Mouse (Mus musculus): Measurements from ENCODE around the gene Slc25a3. TPM values are rescaled to one million over a fixed set of nuclear protein-coding genes. Genes with fewer than 3 reads are reported as not detected.

Gene Slc25a3
- polyA plus RNA-seq, 1 experiment from 2014 or later, result 421 TPM

DNA sequence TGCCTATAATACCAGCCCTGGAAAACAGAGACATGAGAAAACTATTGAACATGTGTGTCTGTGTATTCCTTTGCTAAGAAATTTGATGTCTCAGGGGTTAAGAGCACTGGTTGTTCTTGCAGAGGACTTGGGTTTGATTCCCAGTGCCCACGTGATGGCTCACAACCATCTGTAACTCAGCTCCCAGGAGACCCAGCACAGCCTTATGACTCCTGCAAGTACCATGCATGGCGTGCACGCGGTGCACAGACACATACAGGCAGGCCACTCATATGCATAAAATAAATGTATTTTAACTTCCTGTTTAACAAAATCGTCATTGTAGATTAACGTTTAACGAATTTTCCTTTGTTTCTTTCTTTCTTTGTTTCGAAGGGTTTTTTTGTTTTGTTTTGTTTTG lies 25.8 kb downstream of the Slc25a3 start:
- WGBS, result 92% methylated on average over 8 of the region's 8 CpGs
- DNase-seq (ENCODE audit: low spot score) (no peak), ATAC-seq (replicated peaks; ENCODE audit: insufficient number of reproducible peaks, low FRiP score, low TSS enrichment, low read depth) (no peak)
- Histone ChIP-seq H3K4me1 (ENCODE audit: control insufficient read depth, insufficient read depth, low read length) (no peaks in the 10 kb centered on the region), H3K4me3 (ENCODE audit: low read depth, low read length) (no peak overlapping the region), H3K9me3 (replicated peaks; ENCODE audit: control insufficient read depth, low read length) (no peaks in the 10 kb centered on the region), H3K27me3 (ENCODE audit: control insufficient read depth, insufficient read depth, low read length) (no peaks in the 10 kb centered on the region), H3K27ac (replicated peaks; ENCODE audit: low read depth, low read length) (no peak overlapping the region), H3K4me2 (ENCODE audit: low read depth, low read length) (no peak overlapping the region), H3K9ac (replicated peaks; ENCODE audit: low read length) (no peak overlapping the region), H3K36me3 (replicated peaks; ENCODE audit: control insufficient read depth, insufficient read depth, low read depth, low read length) (no peaks in the 10 kb centered on the region)

GRCm38 (mm10) chr10:91094251-91095104 lies 29.4 kb downstream of the Slc25a3 start:
- H3K36me3 ChIP-seq (replicated peaks; ENCODE audit: control insufficient read depth, insufficient read depth, low read depth, low read length), result no peaks in the 10 kb centered on the region
- H3K9ac ChIP-seq (replicated peaks; ENCODE audit: low read length), result no peak overlapping the region
- DNase-seq (ENCODE audit: low spot score), result no peak
- no peaks in the 10 kb centered on the region for H3K27me3 ChIP-seq (ENCODE audit: control insufficient read depth, insufficient read depth, low read length)
- no peaks in the 10 kb centered on the region for H3K9me3 ChIP-seq (replicated peaks; ENCODE audit: control insufficient read depth, low read length)
- WGBS, result 88% methylated on average over 15 of the region's 15 CpGs
- no peak overlapping the region for H3K4me2 ChIP-seq (ENCODE audit: low read depth, low read length)
- H3K27ac ChIP-seq (replicated peaks; ENCODE audit: low read depth, low read length), result no peak overlapping the region
- no peak for ATAC-seq (replicated peaks; ENCODE audit: insufficient number of reproducible peaks, low FRiP score, low TSS enrichment, low read depth)
- H3K4me3 ChIP-seq (ENCODE audit: low read depth, low read length), result no peak overlapping the region
- H3K4me1 ChIP-seq (ENCODE audit: control insufficient read depth, insufficient read depth, low read length), result no peaks in the 10 kb centered on the region

- no peak overlapping the region for H3K4me2 ChIP-seq (ENCODE audit: low read depth, low read length)
- ATAC-seq (replicated peaks; ENCODE audit: insufficient number of reproducible peaks, low FRiP score, low TSS enrichment, low read depth), result no peak
These were observed 31.0 kb downstream of the Slc25a3 start for GRCm38 (mm10) chr10:91092812-91093211.

GRCm38 (mm10) chr10:91083393-91083927 lies 40.4 kb downstream of the Slc25a3 start:
- Histone ChIP-seq H3K4me2 (ENCODE audit: low read depth, low read length) (peak overlapping the region; percentile 46), H3K4me3 (ENCODE audit: low read depth, low read length) (peak overlapping the region; percentile 86), H3K27me3 (ENCODE audit: control insufficient read depth, insufficient read depth, low read length) (no peaks in the 10 kb centered on the region), H3K36me3 (replicated peaks; ENCODE audit: control insufficient read depth, insufficient read depth, low read depth, low read length) (no peaks in the 10 kb centered on the region), H3K9ac (replicated peaks; ENCODE audit: low read length) (peak overlapping the region; percentile 77), H3K4me1 (ENCODE audit: control insufficient read depth, insufficient read depth, low read length) (no peaks in the 10 kb centered on the region), H3K27ac (replicated peaks; ENCODE audit: low read depth, low read length) (no peak overlapping the region; the same call in 1 of the 2 replicates), H3K9me3 (replicated peaks; ENCODE audit: control insufficient read depth, low read length) (no peaks in the 10 kb centered on the region)
- WGBS, result 50% methylated on average over 12 of the region's 12 CpGs
- ATAC-seq (replicated peaks; ENCODE audit: insufficient number of reproducible peaks, low FRiP score, low TSS enrichment, low read depth) (no peak), DNase-seq (ENCODE audit: low spot score) (peak; percentile 10)

More at GRCm38 (mm10) chr10:91092812-91093211, 31.0 kb downstream of the Slc25a3 start:
- H3K4me1 ChIP-seq (ENCODE audit: control insufficient read depth, insufficient read depth, low read length), result no peaks in the 10 kb centered on the region
- 96% methylated on average over 4 of the region's 4 CpGs for WGBS
- DNase-seq (ENCODE audit: low spot score), result no peak
- H3K27me3 ChIP-seq (ENCODE audit: control insufficient read depth, insufficient read depth, low read length), result no peaks in the 10 kb centered on the region
- H3K36me3 ChIP-seq (replicated peaks; ENCODE audit: control insufficient read depth, insufficient read depth, low read depth, low read length), result no peaks in the 10 kb centered on the region
- no peak overlapping the region for H3K4me3 ChIP-seq (ENCODE audit: low read depth, low read length)
- no peaks in the 10 kb centered on the region for H3K9me3 ChIP-seq (replicated peaks; ENCODE audit: control insufficient read depth, low read length)
- H3K27ac ChIP-seq (replicated peaks; ENCODE audit: low read depth, low read length), result no peak overlapping the region
- H3K9ac ChIP-seq (replicated peaks; ENCODE audit: low read length), result no peak overlapping the region

DNA sequence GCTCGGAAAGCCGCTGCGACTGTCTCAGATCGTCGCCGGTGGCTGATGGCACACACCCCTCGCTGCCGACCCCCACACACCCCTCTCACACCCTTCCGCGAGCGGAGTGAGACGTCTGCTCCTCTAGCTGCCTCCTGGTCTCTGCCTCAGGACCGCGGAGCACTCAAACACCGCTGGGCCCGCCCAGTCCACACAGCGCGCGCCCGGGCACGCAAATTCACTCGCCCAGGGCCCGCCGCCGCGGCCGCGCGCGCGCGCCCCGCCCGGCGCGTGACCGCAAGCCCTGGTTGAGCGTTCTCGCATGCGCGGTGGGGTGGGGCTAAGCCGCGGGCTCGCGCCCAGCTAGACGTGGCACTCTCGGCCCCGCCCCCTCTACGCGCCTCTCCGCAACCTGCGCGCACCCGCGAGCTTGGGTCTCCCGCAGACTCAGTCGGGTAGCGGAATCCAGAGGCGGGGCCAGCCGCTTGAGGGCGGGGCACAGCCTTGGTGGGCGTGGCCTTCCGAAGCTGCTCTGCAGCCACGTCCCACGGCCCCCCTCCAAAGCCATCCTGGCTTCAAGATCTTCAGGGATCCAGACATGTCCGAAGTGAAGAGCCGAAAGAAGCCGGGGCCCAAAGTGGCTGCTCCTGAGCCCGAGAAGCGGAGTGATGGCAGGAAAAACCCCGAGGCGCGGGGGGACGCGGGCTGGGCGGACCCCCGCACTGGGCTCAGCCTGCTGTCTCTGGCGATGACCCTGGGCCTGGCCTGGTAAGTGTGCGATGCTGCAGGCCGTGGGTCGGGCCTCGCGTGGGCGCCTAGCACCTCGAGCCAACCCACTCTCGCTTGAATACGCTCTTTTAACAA lies 41.1 kb downstream of the Slc25a3 start, which contains the start of the genes Apaf1 and Ikbip:
Gene Apaf1 (minus strand): TSS at position 221 of the 843 bp plus-strand sequence.
Gene Ikbip (plus strand): TSS at position 391 of the 843 bp plus-strand sequence.
- under 1% methylated on average over 87 of the region's 87 CpGs for WGBS
- H3K4me1 ChIP-seq (ENCODE audit: control insufficient read depth, insufficient read depth, low read length), result no peaks in the 10 kb centered on the region
- H3K27ac ChIP-seq (replicated peaks; ENCODE audit: low read depth, low read length), result peak within 1 kb of the TSS; percentile 84
- peak; percentile 99 for DNase-seq (ENCODE audit: low spot score)
- peak; percentile 96 for ATAC-seq (replicated peaks; ENCODE audit: insufficient number of reproducible peaks, low FRiP score, low TSS enrichment, low read depth)
- H3K36me3 ChIP-seq (replicated peaks; ENCODE audit: control insufficient read depth, insufficient read depth, low read depth, low read length), result no peaks in the 10 kb centered on the region
- no peaks in the 10 kb centered on the region for H3K9me3 ChIP-seq (replicated peaks; ENCODE audit: control insufficient read depth, low read length)
- H3K27me3 ChIP-seq (ENCODE audit: control insufficient read depth, insufficient read depth, low read length), result no peaks in the 10 kb centered on the region
- H3K4me2 ChIP-seq (ENCODE audit: low read depth, low read length), result peak within 1 kb of the TSS; percentile 66
- H3K4me3 ChIP-seq (ENCODE audit: low read depth, low read length), result peak within 1 kb of the TSS; percentile 86
- peak within 1 kb of the TSS; percentile 89 for H3K9ac ChIP-seq (replicated peaks; ENCODE audit: low read length)

DNA sequence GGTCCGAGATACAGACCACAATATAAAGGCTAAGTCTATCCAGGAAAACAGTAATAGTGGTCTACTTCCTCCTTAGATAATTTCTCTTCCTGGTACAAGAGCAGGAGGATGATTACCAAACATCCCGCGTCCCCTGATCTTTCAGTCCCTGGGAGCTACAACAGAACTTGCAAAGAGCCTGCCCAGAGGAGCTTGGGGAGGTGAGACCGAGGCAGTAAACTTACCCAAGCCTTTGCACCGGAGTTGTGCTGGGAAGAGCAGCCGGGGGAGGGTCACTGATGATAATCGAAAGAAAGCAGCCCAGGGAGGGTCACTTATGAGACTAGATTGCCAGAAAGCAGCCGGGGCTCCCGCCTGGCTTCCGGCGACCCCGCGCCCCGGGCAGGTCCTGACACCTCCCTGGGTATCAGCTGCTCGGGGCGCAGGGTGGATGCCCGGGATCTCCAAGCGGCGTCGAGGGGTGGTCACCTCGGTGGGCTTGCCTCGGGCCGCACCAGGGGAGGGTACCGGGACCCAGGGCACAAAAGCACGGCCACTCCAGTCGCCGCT lies 41.8 kb downstream of the Slc25a3 start:
- H3K4me3 ChIP-seq (ENCODE audit: low read depth, low read length), result peak overlapping the region; percentile 86
- no peaks in the 10 kb centered on the region for H3K4me1 ChIP-seq (ENCODE audit: control insufficient read depth, insufficient read depth, low read length)
- H3K27me3 ChIP-seq (ENCODE audit: control insufficient read depth, insufficient read depth, low read length), result no peaks in the 10 kb centered on the region
- H3K27ac ChIP-seq (replicated peaks; ENCODE audit: low read depth, low read length), result peak overlapping the region; percentile 84
- no peaks in the 10 kb centered on the region for H3K9me3 ChIP-seq (replicated peaks; ENCODE audit: control insufficient read depth, low read length)
- WGBS, result under 1% methylated on average over 27 of the region's 27 CpGs
- DNase-seq (ENCODE audit: low spot score) (peak; percentile 32), ATAC-seq (replicated peaks; ENCODE audit: insufficient number of reproducible peaks, low FRiP score, low TSS enrichment, low read depth) (peak; percentile 49)
- H3K4me2 ChIP-seq (ENCODE audit: low read depth, low read length), result peak overlapping the region; percentile 66
- no peaks in the 10 kb centered on the region for H3K36me3 ChIP-seq (replicated peaks; ENCODE audit: control insufficient read depth, insufficient read depth, low read depth, low read length)
- peak overlapping the region; percentile 89 for H3K9ac ChIP-seq (replicated peaks; ENCODE audit: low read length)

GRCm38 (mm10) chr10:91080540-91080939 lies 43.3 kb downstream of the Slc25a3 start:
- H3K9ac ChIP-seq (replicated peaks; ENCODE audit: low read length), result no peak overlapping the region
- H3K27ac ChIP-seq (replicated peaks; ENCODE audit: low read depth, low read length), result no peak overlapping the region
- H3K36me3 ChIP-seq (replicated peaks; ENCODE audit: control insufficient read depth, insufficient read depth, low read depth, low read length), result no peaks in the 10 kb centered on the region
- no peaks in the 10 kb centered on the region for H3K9me3 ChIP-seq (replicated peaks; ENCODE audit: control insufficient read depth, low read length)
- no peaks in the 10 kb centered on the region for H3K4me1 ChIP-seq (ENCODE audit: control insufficient read depth, insufficient read depth, low read length)
- no peak for DNase-seq (ENCODE audit: low spot score)
- ATAC-seq (replicated peaks; ENCODE audit: insufficient number of reproducible peaks, low FRiP score, low TSS enrichment, low read depth), result no peak
- no peaks in the 10 kb centered on the region for H3K27me3 ChIP-seq (ENCODE audit: control insufficient read depth, insufficient read depth, low read length)
- no peak overlapping the region for H3K4me3 ChIP-seq (ENCODE audit: low read depth, low read length)
- WGBS, result 88% methylated on average over 5 of the region's 5 CpGs
- H3K4me2 ChIP-seq (ENCODE audit: low read depth, low read length), result no peak overlapping the region

Data from embryonic facial prominence, embryonic 11.5 days (tissue).